Mouse (Mus musculus) adrenal gland, adult (tissue): ENCODE data around the gene Ccdc144b.

Source experiments
- DNase-seq, 2 experiments: peaks; one replicate each; pipeline ENCODE4 v3.0.0; 2022 to 2023; ENCODE audit warnings: low spot score in 1 of 2; ENCODE audit not compliant: inconsistent age in 2 of 2

The Ccdc144b gene

GRCm38 (mm10) chr3:35963401-35963800, 89.9 kb downstream of the Ccdc144b start:
- no peak for DNase-seq

GRCm38 (mm10) chr3:35962967-35963366, 90.4 kb downstream of the Ccdc144b start:
- no peak for DNase-seq
